11 mouse cellular contexts compared by ENCODE assay signal in genomic region chr10:84238279-84238963, GRCm38 (mm10).
DNase-seq lines count a peak whose midpoint lies in the region; ATAC-seq lines count a peak whose summit lies in the region.
"Had no signal": no experiment of that assay in that cellular context is flagged by ENCODE, and none has a peak within 500 bp of the region (broad histone marks: within the 10 kb centered on the region; RNA-seq: fewer than 3 reads in every experiment).

No protein-coding gene starts in this region.

- no peaks in the 10 kb centered on the region for H3K27me3 ChIP-seq in kidney, embryonic 15.5 days
- H3K27me3 ChIP-seq: hindbrain, embryonic 15.5 days had no signal

- DNase-seq in cerebellum, adult 11-12 months: peak; percentile 4
- DNase-seq in testis, postnatal 14 days (ENCODE audit: low spot score): peak; percentile 12
- DNase-seq in testis, postnatal 10 days (ENCODE audit: low spot score): no peak
- DNase-seq in left cerebral cortex, adult 18-20 months (ENCODE audit: low spot score in 2 of 2): peak; percentile 34 to 35
- peak; percentile 42 for DNase-seq in telencephalon, adult 2 months (ENCODE audit: low read depth, low spot score)
- DNase-seq in natural killer cell, adult 2 months (ENCODE audit: low spot score in 2 of 2): no peak
- DNase-seq: lung, postnatal 36 days; thymus, adult 18-20 months had no signal

- 75% methylated on average over 18 of the region's 18 CpGs for WGBS in kidney, embryonic 15.5 days

- H3K4me2 ChIP-seq in kidney, embryonic 15.5 days: no peak overlapping the region
- H3K4me2 ChIP-seq: hindbrain, embryonic 15.5 days had no signal

- no peaks in the 10 kb centered on the region for H3K4me1 ChIP-seq in kidney, embryonic 15.5 days

- no peak overlapping the region for H3K27ac ChIP-seq in kidney, embryonic 15.5 days
- H3K27ac ChIP-seq: hindbrain, embryonic 15.5 days had no signal

- H3K4me3 ChIP-seq in kidney, embryonic 15.5 days (replicated peaks): no peak overlapping the region
- H3K4me3 ChIP-seq: hindbrain, embryonic 15.5 days had no signal

- no peaks in the 10 kb centered on the region for H3K36me3 ChIP-seq in kidney, embryonic 15.5 days
- H3K36me3 ChIP-seq: hindbrain, embryonic 15.5 days had no signal

- peaks cover 16% of the 10 kb centered on the region for H3K9me3 ChIP-seq in kidney, embryonic 15.5 days (replicated peaks)

- ATAC-seq in cerebellum, adult (ENCODE audit: insufficient number of reproducible peaks, low FRiP score, low TSS enrichment): no peak
- ATAC-seq in kidney, embryonic 15.5 days (replicated peaks; ENCODE audit: low FRiP score): no peak

- H3K9ac ChIP-seq in kidney, embryonic 15.5 days: no peak overlapping the region
- H3K9ac ChIP-seq: hindbrain, embryonic 15.5 days had no signal

Comparison
In these comparisons a context has a peak if more than half of its experiments do, and no peak if none do; other contexts are left out.
1. DNase-seq: peak in cerebellum, adult 11-12 months (single experiment), testis, postnatal 14 days (single experiment), left cerebral cortex, adult 18-20 months (2 of 2) and telencephalon, adult 2 months (single experiment); none in testis, postnatal 10 days (single experiment) and natural killer cell, adult 2 months (0 of 2).